Mouse (Mus musculus): ENCODE results near the gene Tial1. TPM values are rescaled to one million over a fixed set of nuclear protein-coding genes. Genes with fewer than 3 reads are reported as not detected.

The Tial1 gene
- polyA plus RNA-seq, 2 experiments = 42.6 to 204 TPM

- 44% methylated on average over 10 of the region's 10 CpGs for WGBS
- Histone ChIP-seq H3K4me2 (replicated peaks; ENCODE audit: low read depth, low read length, severe bottlenecking) (peak overlapping the region; percentile 26; the same call in 1 of the 2 replicates), H3K27ac (replicated peaks; ENCODE audit: low read depth, low read length) (no peak overlapping the region), H3K4me1 (ENCODE audit: control insufficient read depth, insufficient read depth, low read length) (no peaks in the 10 kb centered on the region), H3K9me3 (ENCODE audit: control insufficient read depth, low read length) (no peaks in the 10 kb centered on the region; the same call in 1 of the 2 replicates), H3K27me3 (ENCODE audit: control insufficient read depth, insufficient read depth, low read length) (no peaks in the 10 kb centered on the region), H3K9ac (ENCODE audit: low read depth, low read length, severe bottlenecking) (no peak overlapping the region), H3K4me3 (replicated peaks; ENCODE audit: low read length) (no peak overlapping the region), H3K36me3 (ENCODE audit: control insufficient read depth, insufficient read depth, low read length) (no peaks in the 10 kb centered on the region)
- peak; percentile 70; the same call in 1 of the 2 replicates for ATAC-seq (ENCODE audit: low FRiP score, low read depth)
- TF ChIP-seq POLR2A (IDR thresholded peaks at IDR 0.05; ENCODE audit: borderline replicate concordance, extremely low read depth, insufficient read depth, insufficient read length) = no peak
- DNase-seq (ENCODE audit: low spot score) = peak; percentile 44
Observed at GRCm38 (mm10) chr7:128474322-128474721, 12.8 kb upstream of the Tial1 start.

GRCm38 (mm10) chr7:128462406-128462805 lies 889 bp upstream of the Tial1 start:
- no peaks in the 10 kb centered on the region for H3K9me3 ChIP-seq (ENCODE audit: control insufficient read depth, low read length)
- no peak overlapping the region for H3K27ac ChIP-seq (replicated peaks; ENCODE audit: low read depth, low read length)
- H3K27me3 ChIP-seq (ENCODE audit: control insufficient read depth, insufficient read depth, low read length) = no peaks in the 10 kb centered on the region
- H3K4me1 ChIP-seq (ENCODE audit: control insufficient read depth, insufficient read depth, low read length) = peaks cover 16% of the 10 kb centered on the region
- H3K36me3 ChIP-seq (ENCODE audit: control insufficient read depth, insufficient read depth, low read length) = no peaks in the 10 kb centered on the region
- peak overlapping the region; percentile 84; the same call in 1 of the 2 replicates for H3K4me2 ChIP-seq (replicated peaks; ENCODE audit: low read depth, low read length, severe bottlenecking)
- 77% methylated on average over 5 of the region's 5 CpGs for WGBS
- DNase-seq (ENCODE audit: low spot score) = no peak
- peak overlapping the region; percentile 88 for H3K4me3 ChIP-seq (replicated peaks; ENCODE audit: low read length)
- no peak for ATAC-seq (ENCODE audit: low FRiP score, low read depth)
- peak overlapping the region; percentile 52; the same call in 1 of the 2 replicates for H3K9ac ChIP-seq (ENCODE audit: low read depth, low read length, severe bottlenecking)
- no peak for TF ChIP-seq POLR2A (IDR thresholded peaks at IDR 0.05; ENCODE audit: borderline replicate concordance, extremely low read depth, insufficient read depth, insufficient read length)

- peak overlapping the region; percentile 87 for H3K9ac ChIP-seq (ENCODE audit: low read depth, low read length, severe bottlenecking)
- DNase-seq (ENCODE audit: low spot score) (no peak), ATAC-seq (ENCODE audit: low FRiP score, low read depth) (peak; percentile 1; the same call in 1 of the 2 replicates)
- no peaks in the 10 kb centered on the region for H3K9me3 ChIP-seq (ENCODE audit: control insufficient read depth, low read length)
- H3K27me3 ChIP-seq (ENCODE audit: control insufficient read depth, insufficient read depth, low read length) = no peaks in the 10 kb centered on the region
- no peak for TF ChIP-seq POLR2A (IDR thresholded peaks at IDR 0.05; ENCODE audit: borderline replicate concordance, extremely low read depth, insufficient read depth, insufficient read length)
- H3K4me3 ChIP-seq (replicated peaks; ENCODE audit: low read length) = peak overlapping the region; percentile 88
- H3K4me1 ChIP-seq (ENCODE audit: control insufficient read depth, insufficient read depth, low read length) = peaks cover 21% of the 10 kb centered on the region
- peak overlapping the region; percentile 90 for H3K27ac ChIP-seq (replicated peaks; ENCODE audit: low read depth, low read length)
- 0% methylated on average over 15 of the region's 23 CpGs for WGBS
- peak overlapping the region; percentile 84 for H3K4me2 ChIP-seq (replicated peaks; ENCODE audit: low read depth, low read length, severe bottlenecking)
- no peaks in the 10 kb centered on the region for H3K36me3 ChIP-seq (ENCODE audit: control insufficient read depth, insufficient read depth, low read length)
Observed at GRCm38 (mm10) chr7:128460865-128461228, 670 bp downstream of the Tial1 start.

- Histone ChIP-seq H3K4me3 (replicated peaks; ENCODE audit: low read length) (peak overlapping the region; percentile 88), H3K9me3 (ENCODE audit: control insufficient read depth, low read length) (no peaks in the 10 kb centered on the region), H3K4me1 (ENCODE audit: control insufficient read depth, insufficient read depth, low read length) (peaks cover 21% of the 10 kb centered on the region), H3K27me3 (ENCODE audit: control insufficient read depth, insufficient read depth, low read length) (no peaks in the 10 kb centered on the region), H3K4me2 (replicated peaks; ENCODE audit: low read depth, low read length, severe bottlenecking) (peak overlapping the region; percentile 84), H3K36me3 (ENCODE audit: control insufficient read depth, insufficient read depth, low read length) (no peaks in the 10 kb centered on the region), H3K27ac (replicated peaks; ENCODE audit: low read depth, low read length) (peak overlapping the region; percentile 90), H3K9ac (ENCODE audit: low read depth, low read length, severe bottlenecking) (peak overlapping the region; percentile 87)
- under 1% methylated on average over 36 of the region's 36 CpGs for WGBS
- no peak for TF ChIP-seq POLR2A (IDR thresholded peaks at IDR 0.05; ENCODE audit: borderline replicate concordance, extremely low read depth, insufficient read depth, insufficient read length)
- DNase-seq (ENCODE audit: low spot score) (peak; percentile 36), ATAC-seq (ENCODE audit: low FRiP score, low read depth) (no peak)
Observed at GRCm38 (mm10) chr7:128460131-128460864, 1.2 kb downstream of the Tial1 start.

DNA sequence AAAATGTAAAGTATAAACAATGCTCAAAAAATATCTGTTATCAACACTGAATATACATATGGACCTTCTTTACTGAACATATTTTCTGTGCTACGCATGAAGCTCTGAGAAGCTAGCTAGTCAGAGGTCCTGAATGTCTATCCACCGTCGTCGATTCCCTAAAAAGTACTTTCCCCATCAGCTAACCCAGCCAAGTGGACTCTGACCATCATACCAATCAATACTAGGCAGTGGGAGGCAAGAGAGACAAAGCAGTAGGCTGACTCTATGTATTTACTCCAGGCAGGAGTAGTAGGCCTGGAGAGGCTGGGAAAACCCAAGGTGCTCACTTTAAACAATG lies 1.8 kb downstream of the Tial1 start:
- peaks cover 21% of the 10 kb centered on the region for H3K4me1 ChIP-seq (ENCODE audit: control insufficient read depth, insufficient read depth, low read length)
- no peak for DNase-seq (ENCODE audit: low spot score)

More for the DNA sequence above, 1.8 kb downstream of the Tial1 start:
- Histone ChIP-seq H3K36me3 (ENCODE audit: control insufficient read depth, insufficient read depth, low read length) (peaks cover 2% of the 10 kb centered on the region), H3K4me2 (replicated peaks; ENCODE audit: low read depth, low read length, severe bottlenecking) (peak overlapping the region; percentile 84), H3K9me3 (ENCODE audit: control insufficient read depth, low read length) (no peaks in the 10 kb centered on the region), H3K9ac (ENCODE audit: low read depth, low read length, severe bottlenecking) (peak overlapping the region; percentile 87), H3K27me3 (ENCODE audit: control insufficient read depth, insufficient read depth, low read length) (no peaks in the 10 kb centered on the region), H3K27ac (replicated peaks; ENCODE audit: low read depth, low read length) (no peak overlapping the region), H3K4me3 (replicated peaks; ENCODE audit: low read length) (peak overlapping the region; percentile 88)
- ATAC-seq (ENCODE audit: low FRiP score, low read depth) = no peak
- WGBS = 16% methylated on average over 4 of the region's 4 CpGs
- TF ChIP-seq POLR2A (IDR thresholded peaks at IDR 0.05; ENCODE audit: borderline replicate concordance, extremely low read depth, insufficient read depth, insufficient read length) = no peak
